ENCODE assay signal across 24 mouse cellular contexts in the genomic region with DNA sequence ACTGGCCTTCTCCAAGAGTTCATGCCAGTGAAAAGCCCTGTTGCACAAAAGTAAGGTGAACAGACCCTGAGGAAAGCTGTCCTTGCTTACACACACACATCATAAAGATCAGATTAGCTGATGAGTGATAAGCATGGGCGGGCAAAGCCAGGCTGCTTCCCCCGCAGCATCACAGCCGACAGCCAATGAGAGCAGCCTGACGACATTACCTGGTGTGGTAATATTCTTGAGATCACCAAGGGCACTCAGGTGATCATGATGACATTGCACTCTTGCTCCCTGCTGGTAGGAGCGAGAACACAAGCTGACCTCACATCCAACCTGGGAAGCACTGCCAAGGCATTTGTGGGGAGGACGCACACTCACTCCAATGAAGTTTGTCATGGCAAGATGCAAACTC.
"Had no signal": no experiment of that assay in that cellular context is flagged by ENCODE, and none has a peak within 500 bp of the region (broad histone marks: within the 10 kb centered on the region; RNA-seq: fewer than 3 reads in every experiment).

No protein-coding gene starts in this region.

- H3K9ac ChIP-seq: heart, embryonic 13.5 days; heart, embryonic 15.5 days; hindbrain, embryonic 13.5 days; hindbrain, embryonic 15.5 days; kidney, embryonic 15.5 days; limb, embryonic 13.5 days; limb, embryonic 15.5 days; liver, embryonic 12.5 days; liver, embryonic 14.5 days had no signal

- DNase-seq: gastrocnemius, adult 2 months; gastrocnemius, postnatal 10 days; gastrocnemius, postnatal 25 days; heart, adult 11 months; heart, adult 2 months; heart, postnatal 14 days; heart, postnatal 36 days; kidney, adult 18-20 months; kidney, postnatal 25 days; layer of hippocampus, adult 9-11 months; layer of hippocampus, postnatal 36 days; left cerebral cortex, postnatal 4 days had no signal

- H3K4me1 ChIP-seq: heart, embryonic 13.5 days; heart, embryonic 15.5 days; kidney, embryonic 15.5 days; limb, embryonic 13.5 days; limb, embryonic 15.5 days; liver, embryonic 12.5 days had no signal

- H3K27ac ChIP-seq: gastrocnemius, adult 2 months; heart, adult 2 months; heart, embryonic 13.5 days; heart, embryonic 15.5 days; hindbrain, embryonic 13.5 days; hindbrain, embryonic 15.5 days; hindbrain, postnatal 0 days; kidney, embryonic 15.5 days; kidney, postnatal 0 days; limb, embryonic 13.5 days; limb, embryonic 15.5 days; liver, embryonic 12.5 days; liver, embryonic 14.5 days had no signal

- H3K27me3 ChIP-seq: heart, embryonic 13.5 days; heart, embryonic 15.5 days; hindbrain, embryonic 13.5 days; hindbrain, embryonic 15.5 days; kidney, embryonic 15.5 days; limb, embryonic 13.5 days; limb, embryonic 15.5 days; liver, embryonic 12.5 days had no signal

- H3K9me3 ChIP-seq: heart, embryonic 13.5 days; heart, embryonic 15.5 days; hindbrain, embryonic 13.5 days; hindbrain, embryonic 15.5 days; kidney, embryonic 15.5 days; limb, embryonic 13.5 days; limb, embryonic 15.5 days; liver, embryonic 12.5 days had no signal

- ATAC-seq: hindbrain, postnatal 0 days; liver, embryonic 12.5 days had no signal

- H3K4me3 ChIP-seq: gastrocnemius, adult 2 months; heart, adult 2 months; heart, embryonic 13.5 days; heart, embryonic 15.5 days; hindbrain, embryonic 13.5 days; hindbrain, embryonic 15.5 days; kidney, embryonic 15.5 days; limb, embryonic 13.5 days; limb, embryonic 15.5 days; liver, embryonic 12.5 days had no signal

- H3K4me2 ChIP-seq: heart, embryonic 11.5 days; heart, embryonic 13.5 days; heart, embryonic 15.5 days; hindbrain, embryonic 13.5 days; hindbrain, embryonic 15.5 days; kidney, embryonic 15.5 days; limb, embryonic 13.5 days; limb, embryonic 15.5 days; liver, embryonic 12.5 days had no signal

- H3K36me3 ChIP-seq: heart, embryonic 13.5 days; heart, embryonic 15.5 days; hindbrain, embryonic 15.5 days; kidney, embryonic 15.5 days; limb, embryonic 15.5 days; liver, embryonic 12.5 days had no signal
